Mouse (Mus musculus) midbrain, embryonic 10.5 days (tissue): ENCODE data around the gene Prpf8. TPM values are rescaled to one million over a fixed set of nuclear protein-coding genes. Genes with fewer than 3 reads are reported as not detected.

Experiments used
- DNase-seq: peaks from one replicate; pipeline ENCODE4 v3.0.0-alpha.2; 2017; ENCODE audit warnings: low spot score
- H3K27ac ChIP-seq: fragments of 300-500 bp; sonication (generic); replicated peaks from 2 replicates; pipeline ENCODE4 v1.5.1; 2016; ENCODE audit warnings: mild to moderate bottlenecking
- H3K27me3 ChIP-seq: fragments of 300-500 bp; sonication (generic); 2 replicates; pipeline ENCODE4 v1.6.1; 2016; ENCODE audit warnings: low read depth, mild to moderate bottlenecking; ENCODE audit not compliant: poor library complexity, severe bottlenecking
- H3K36me3 ChIP-seq: fragments of 300-500 bp; sonication (generic); 2 replicates; pipeline ENCODE4 v1.6.1; 2016; ENCODE audit warnings: mild to moderate bottlenecking, moderate library complexity
- H3K4me1 ChIP-seq: fragments of 300-500 bp; sonication (generic); 2 replicates; pipeline ENCODE4 v1.6.1; 2016
- H3K4me3 ChIP-seq: fragments of 300-500 bp; sonication (generic); 2 replicates; pipeline ENCODE4 v1.5.1; 2016; ENCODE audit warnings: mild to moderate bottlenecking, moderate library complexity
- H3K9me3 ChIP-seq: fragments of 300-500 bp; sonication (generic); replicated peaks from 2 replicates; pipeline ENCODE4 v1.6.1; 2016; ENCODE audit warnings: mild to moderate bottlenecking
- WGBS: fragments of 180-500 bp; shearing (Covaris S2); methylation state at CpG from one replicate; pipeline ENCODE4 v1.1.7; 2016; 5-methylcytosine and 5-hydroxymethylcytosine counted together
- polyA plus RNA-seq: library from polyadenylated mRNA; unstranded; fragments of >200 nt; fragmentation: Nextera tagmentation; extraction: Ambion mirVana; gene quantifications from 2 replicates; pipeline ENCODE4 v1.2.1, GENCODE M21; 2016

Gene Prpf8
- 67.3 and 72.2 TPM in 2 replicates for polyA plus RNA-seq

GRCm38 (mm10) chr11:75486601-75487285, at the start of gene Prpf8:
Gene Prpf8 (plus strand): TSS chr11:75486816.
- peak within 1 kb of the TSS; percentile 97 for H3K27ac ChIP-seq
- peaks cover 40% of the 10 kb centered on the region for H3K36me3 ChIP-seq
- peaks cover 13% of the 10 kb centered on the region for H3K4me1 ChIP-seq
- no peaks in the 10 kb centered on the region for H3K27me3 ChIP-seq
- WGBS, result under 1% methylated on average over 52 of the region's 52 CpGs
- peak within 1 kb of the TSS; percentile 99 for H3K4me3 ChIP-seq
- H3K9me3 ChIP-seq, result no peaks in the 10 kb centered on the region
- DNase-seq, result peak; percentile 96

DNA sequence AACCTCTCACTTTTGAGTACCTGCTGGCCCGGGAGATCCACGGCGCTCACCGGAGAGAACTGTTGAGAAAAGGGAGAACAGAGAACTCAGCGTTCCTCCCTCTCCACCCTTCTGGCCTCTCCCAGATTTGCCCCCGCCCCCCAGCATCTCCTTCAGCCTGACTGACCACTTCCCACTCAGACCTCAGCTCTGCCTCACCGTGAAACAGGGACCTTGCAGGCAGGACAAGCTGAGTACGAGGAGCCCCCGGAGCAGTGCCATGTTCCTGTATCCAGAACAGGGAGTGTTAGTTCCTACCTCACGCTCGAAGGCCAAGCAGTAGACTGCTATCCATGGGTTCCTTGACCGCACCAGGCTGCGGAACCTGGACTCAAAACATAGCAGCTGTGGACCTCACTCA, 48.4 kb upstream of the Prpf8 start:
- no peaks in the 10 kb centered on the region for H3K27me3 ChIP-seq
- no peak overlapping the region for H3K27ac ChIP-seq
- 87% methylated on average over 13 of the region's 13 CpGs for WGBS
- peaks cover 6% of the 10 kb centered on the region for H3K9me3 ChIP-seq
- H3K4me3 ChIP-seq, result no peak overlapping the region
- no peak for DNase-seq
- H3K4me1 ChIP-seq, result no peaks in the 10 kb centered on the region
- peaks cover 12% of the 10 kb centered on the region for H3K36me3 ChIP-seq

DNA sequence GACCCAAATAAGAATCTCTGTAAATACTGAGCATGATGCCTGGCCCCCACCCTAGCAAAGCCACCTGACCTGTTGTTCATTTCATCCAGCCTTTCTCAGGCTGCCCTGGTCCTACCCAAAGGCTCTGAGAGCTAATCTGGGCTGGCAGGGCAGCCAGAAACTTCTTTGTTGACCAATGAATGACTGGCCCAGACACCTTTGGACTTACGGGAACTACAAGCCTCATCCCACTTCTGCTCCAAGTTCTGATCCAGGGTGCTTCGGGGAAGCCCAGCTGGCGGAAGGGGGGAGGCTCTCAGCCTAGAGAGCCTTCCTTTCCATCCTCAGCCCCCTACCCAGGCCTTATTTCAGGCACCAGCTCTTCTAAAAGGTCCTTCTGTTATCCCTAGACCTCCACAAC, 47.8 kb upstream of the Prpf8 start:
- peaks cover 6% of the 10 kb centered on the region for H3K9me3 ChIP-seq
- WGBS, result 90% methylated on average over 3 of the region's 3 CpGs
- H3K27ac ChIP-seq, result no peak overlapping the region
- peaks cover 12% of the 10 kb centered on the region for H3K36me3 ChIP-seq
- DNase-seq, result no peak
- H3K4me1 ChIP-seq, result peaks cover 5% of the 10 kb centered on the region
- H3K4me3 ChIP-seq, result no peak overlapping the region
- H3K27me3 ChIP-seq, result no peaks in the 10 kb centered on the region

GRCm38 (mm10) chr11:75439363-75439762, 47.3 kb upstream of the Prpf8 start, which contains the start of gene Serpinf2:
Gene Serpinf2 (minus strand): TSS chr11:75439591.
- no peak within 1 kb of the TSS for H3K27ac ChIP-seq
- peaks cover 11% of the 10 kb centered on the region for H3K4me1 ChIP-seq
- peaks cover 3% of the 10 kb centered on the region for H3K9me3 ChIP-seq
- no peaks in the 10 kb centered on the region for H3K27me3 ChIP-seq
- WGBS, result 90% methylated on average over 6 of the region's 6 CpGs
- no peak for DNase-seq
- peaks cover 12% of the 10 kb centered on the region for H3K36me3 ChIP-seq
- no peak within 1 kb of the TSS for H3K4me3 ChIP-seq

GRCm38 (mm10) chr11:75439951-75440350, 46.7 kb upstream of the Prpf8 start:
- H3K4me3 ChIP-seq, result no peak overlapping the region
- no peak overlapping the region for H3K27ac ChIP-seq
- peaks cover 13% of the 10 kb centered on the region for H3K4me1 ChIP-seq
- 98% methylated on average over 3 of the region's 3 CpGs for WGBS
- no peaks in the 10 kb centered on the region for H3K9me3 ChIP-seq
- no peaks in the 10 kb centered on the region for H3K27me3 ChIP-seq
- DNase-seq, result no peak
- H3K36me3 ChIP-seq, result peaks cover 12% of the 10 kb centered on the region

GRCm38 (mm10) chr11:75441034-75441433, 45.6 kb upstream of the Prpf8 start:
- no peaks in the 10 kb centered on the region for H3K27me3 ChIP-seq
- H3K36me3 ChIP-seq, result peaks cover 17% of the 10 kb centered on the region
- H3K9me3 ChIP-seq, result no peaks in the 10 kb centered on the region
- H3K4me1 ChIP-seq, result peaks cover 13% of the 10 kb centered on the region
- DNase-seq, result no peak
- WGBS, result 88% methylated on average over 7 of the region's 7 CpGs
- no peak overlapping the region for H3K27ac ChIP-seq
- no peak overlapping the region for H3K4me3 ChIP-seq

DNA sequence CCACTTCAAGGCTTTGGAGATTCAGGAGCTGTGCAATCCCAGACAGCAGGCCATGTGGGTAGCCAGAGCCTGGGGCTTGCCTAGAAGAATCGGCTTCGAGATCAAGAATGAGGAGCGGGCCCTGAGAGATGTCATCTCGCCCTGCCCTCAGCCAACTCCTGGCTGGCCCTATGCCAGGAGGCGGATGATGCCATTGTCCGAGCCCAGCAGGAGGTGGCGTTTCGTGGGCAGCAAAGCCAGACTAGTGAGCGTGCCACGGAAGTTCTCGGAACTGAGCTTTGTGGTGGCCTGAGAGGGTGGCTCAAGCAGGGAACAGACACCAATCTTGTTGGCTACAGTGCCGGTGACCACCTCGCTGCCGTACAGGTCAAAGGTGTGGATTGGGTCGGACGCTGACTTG, 45.0 kb upstream of the Prpf8 start:
- Histone ChIP-seq H3K4me3 (no peak overlapping the region), H3K27me3 (no peaks in the 10 kb centered on the region), H3K9me3 (no peaks in the 10 kb centered on the region), H3K27ac (no peak overlapping the region), H3K4me1 (peaks cover 13% of the 10 kb centered on the region), H3K36me3 (peaks cover 17% of the 10 kb centered on the region)
- no peak for DNase-seq
- 88% methylated on average over 16 of the region's 16 CpGs for WGBS

DNA sequence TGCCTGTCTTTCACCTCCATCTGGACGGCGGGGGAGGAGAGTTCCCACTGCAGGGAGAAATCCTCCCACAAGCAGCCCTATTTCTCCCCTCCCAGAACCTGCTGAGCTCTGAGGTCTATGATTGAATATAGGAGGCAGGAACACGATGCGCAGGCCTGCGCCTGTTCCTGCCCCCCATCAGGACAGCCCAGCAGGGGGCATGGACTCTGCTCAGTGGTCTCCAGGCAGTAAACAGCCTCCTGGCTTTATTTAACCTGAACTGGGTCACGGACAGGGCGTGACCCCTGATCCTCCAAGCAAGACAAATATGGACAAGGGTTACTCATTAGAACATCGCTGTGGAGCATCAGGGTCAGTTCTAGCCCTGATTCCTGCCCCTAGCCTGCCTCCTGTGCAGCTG, 42.9 kb upstream of the Prpf8 start:
- peaks cover 34% of the 10 kb centered on the region for H3K36me3 ChIP-seq
- no peaks in the 10 kb centered on the region for H3K27me3 ChIP-seq
- 0 out of 2 replicates have a peak overlapping the region, but pooled peaks have one; percentile 13 for H3K27ac ChIP-seq
- 44% methylated on average over 8 of the region's 8 CpGs for WGBS
- H3K4me1 ChIP-seq, result peaks cover 13% of the 10 kb centered on the region
- no peak overlapping the region for H3K4me3 ChIP-seq
- no peaks in the 10 kb centered on the region for H3K9me3 ChIP-seq
- DNase-seq, result no peak

GRCm38 (mm10) chr11:75448575-75448974, 38.0 kb upstream of the Prpf8 start:
- Histone ChIP-seq H3K4me1 (peaks cover 27% of the 10 kb centered on the region), H3K4me3 (no peak overlapping the region), H3K27ac (no peak overlapping the region), H3K9me3 (no peaks in the 10 kb centered on the region), H3K27me3 (peaks cover 4% of the 10 kb centered on the region), H3K36me3 (peaks cover 39% of the 10 kb centered on the region)
- no peak for DNase-seq
- WGBS, result 86% methylated on average over 3 of the region's 3 CpGs

- Histone ChIP-seq H3K27me3 (peaks cover 8% of the 10 kb centered on the region), H3K9me3 (no peaks in the 10 kb centered on the region), H3K36me3 (peaks cover 39% of the 10 kb centered on the region), H3K4me1 (peaks cover 27% of the 10 kb centered on the region), H3K4me3 (no peak overlapping the region), H3K27ac (peak overlapping the region; percentile 60)
- no peak for DNase-seq
- WGBS, result 85% methylated on average over 7 of the region's 7 CpGs
Observed at GRCm38 (mm10) chr11:75449695-75450094, 36.9 kb upstream of the Prpf8 start.

DNA sequence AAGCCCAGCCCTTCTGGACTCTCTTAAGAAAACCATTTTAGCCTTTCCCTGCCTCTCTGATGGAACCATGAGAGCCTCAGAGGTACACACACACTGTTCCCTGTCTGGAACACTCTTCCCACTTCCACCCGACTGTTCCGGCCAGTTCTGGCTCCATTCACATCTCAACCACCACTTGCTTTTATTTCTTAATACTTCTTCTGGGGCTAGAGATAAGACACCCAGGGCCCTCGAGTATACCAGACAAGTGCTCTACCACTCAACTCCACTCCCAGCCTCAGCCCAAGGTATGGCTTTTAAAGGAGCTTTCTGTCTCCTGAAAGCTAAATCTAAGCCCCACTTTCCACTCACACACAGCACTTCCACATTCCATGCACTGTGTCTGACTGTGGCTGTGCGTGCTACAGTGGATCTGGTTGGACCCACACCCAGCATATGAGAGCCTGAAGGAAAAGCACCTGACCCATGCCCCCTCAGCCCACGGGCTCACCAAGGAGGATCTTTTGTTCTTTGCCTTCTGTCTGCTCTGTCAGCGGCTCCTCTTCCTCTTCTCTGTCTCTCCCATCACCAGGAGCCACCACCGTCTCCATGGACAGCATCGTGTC, 36.2 kb upstream of the Prpf8 start:
- WGBS, result 90% methylated on average over 8 of the region's 8 CpGs
- Histone ChIP-seq H3K36me3 (peaks cover 36% of the 10 kb centered on the region), H3K9me3 (no peaks in the 10 kb centered on the region), H3K27ac (no peak overlapping the region), H3K4me1 (peaks cover 34% of the 10 kb centered on the region), H3K4me3 (no peak overlapping the region), H3K27me3 (peaks cover 8% of the 10 kb centered on the region)
- no peak for DNase-seq

DNA sequence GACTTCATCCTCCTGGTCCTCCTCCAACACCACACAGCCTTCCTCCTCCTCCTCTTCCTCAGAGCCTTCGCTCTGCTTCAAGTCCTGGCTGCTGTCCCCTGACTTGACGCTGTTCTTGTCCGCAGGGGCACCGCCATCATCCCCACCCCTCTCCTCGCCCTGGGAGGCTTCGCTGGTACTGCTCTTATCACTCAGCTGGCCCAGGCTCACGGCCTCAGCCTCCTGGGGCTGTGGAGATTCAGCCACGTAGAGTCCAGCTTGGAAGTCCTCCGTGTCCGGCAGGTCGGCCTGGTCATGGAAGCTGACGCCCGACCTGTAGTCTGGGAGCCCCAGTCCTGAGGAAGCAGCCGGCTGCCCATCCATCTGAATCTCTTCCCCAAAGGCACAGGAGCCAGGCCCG, 35.7 kb upstream of the Prpf8 start:
- peaks cover 34% of the 10 kb centered on the region for H3K4me1 ChIP-seq
- no peak overlapping the region for H3K4me3 ChIP-seq
- peaks cover 8% of the 10 kb centered on the region for H3K27me3 ChIP-seq
- H3K9me3 ChIP-seq, result no peaks in the 10 kb centered on the region
- peaks cover 34% of the 10 kb centered on the region for H3K36me3 ChIP-seq
- DNase-seq, result no peak
- 91% methylated on average over 15 of the region's 15 CpGs for WGBS
- no peak overlapping the region for H3K27ac ChIP-seq

- no peak for DNase-seq
- H3K27ac ChIP-seq, result no peak overlapping the region
- H3K4me3 ChIP-seq, result no peak overlapping the region
- no peaks in the 10 kb centered on the region for H3K9me3 ChIP-seq
- peaks cover 34% of the 10 kb centered on the region for H3K4me1 ChIP-seq
- WGBS, result 87% methylated on average over 8 of the region's 8 CpGs
- H3K36me3 ChIP-seq, result peaks cover 33% of the 10 kb centered on the region
- peaks cover 8% of the 10 kb centered on the region for H3K27me3 ChIP-seq
Observed at GRCm38 (mm10) chr11:75452081-75452480, 34.5 kb upstream of the Prpf8 start.
